Mouse (Mus musculus): ENCODE measurements around the gene Fmo5. TPM values are rescaled to one million over a fixed set of nuclear protein-coding genes. Genes with fewer than 3 reads are reported as not detected.

Gene Fmo5
- polyA plus RNA-seq (2015; fragmentation: Illumina TruSeq; extraction: RNeasy Lipid Tissue Mini Kit (QIAGEN cat#74804); ENCODE audit: insufficient read depth, low replicate concordance) = 17.5 TPM

DNA sequence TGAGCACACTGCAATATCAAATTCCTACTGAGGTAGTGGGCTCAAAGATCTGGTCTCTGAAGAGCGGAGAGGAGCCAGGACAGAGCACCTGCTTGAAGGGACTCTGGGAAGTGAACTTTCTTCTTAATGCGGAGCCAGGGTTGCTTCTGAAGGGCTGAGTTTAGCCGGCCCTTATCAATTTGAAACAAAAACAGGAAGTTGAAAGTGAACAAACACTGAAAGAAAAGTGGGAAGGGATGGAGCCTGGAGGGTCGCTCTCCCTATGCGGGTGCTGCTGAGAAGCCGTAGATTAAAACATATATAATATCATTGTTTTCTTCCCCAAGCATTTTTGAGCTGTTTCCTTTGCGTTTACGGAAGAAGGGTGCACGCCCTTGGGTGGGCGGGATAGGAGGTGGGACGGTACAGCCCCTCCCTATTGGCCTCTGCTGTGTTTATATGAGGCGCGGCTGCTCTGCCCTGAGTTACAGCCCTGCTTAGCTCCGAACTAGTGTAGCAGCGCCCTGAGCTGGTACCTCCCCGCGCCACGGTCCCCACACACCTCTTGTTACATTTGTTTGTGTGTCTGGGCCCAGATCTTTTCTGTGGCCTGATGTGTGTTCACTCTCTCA, at the start of gene Fmo5:
Gene Fmo5, plus strand, starts transcription at position 414 of the 611 bp plus-strand sequence.

DNA sequence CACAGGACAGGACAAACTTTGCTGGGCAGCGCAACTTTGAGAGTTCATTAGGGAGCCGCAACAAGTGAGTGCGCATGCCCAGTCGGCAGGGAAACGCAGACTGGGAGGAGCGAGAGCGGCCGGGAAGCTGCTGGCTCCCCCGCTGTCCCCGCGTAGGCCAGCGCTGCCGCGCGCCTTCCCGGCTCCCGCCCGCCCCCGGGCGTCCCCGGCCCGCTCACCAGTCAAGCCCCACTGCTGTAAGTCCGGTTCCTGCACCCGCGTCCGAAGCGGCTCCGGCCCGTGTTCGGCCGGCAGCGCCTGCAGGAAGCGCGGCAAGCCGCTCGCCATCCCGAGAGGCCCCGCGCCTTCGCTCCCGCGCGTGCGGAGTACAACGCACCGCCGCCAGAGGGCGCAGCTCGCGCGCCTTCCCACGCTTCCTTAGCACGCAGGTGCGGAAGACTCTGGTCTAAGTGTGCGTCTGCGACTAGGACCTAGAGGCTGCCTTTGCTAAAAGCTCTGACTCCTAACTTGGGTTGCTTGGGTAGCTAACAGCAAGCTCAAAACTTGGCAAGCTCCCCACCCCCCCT, 18.7 kb upstream of the Fmo5 start, which contains the start of gene Chd1l:
Gene Chd1l, minus strand, starts transcription at position 359 of the 566 bp plus-strand sequence.

DNA sequence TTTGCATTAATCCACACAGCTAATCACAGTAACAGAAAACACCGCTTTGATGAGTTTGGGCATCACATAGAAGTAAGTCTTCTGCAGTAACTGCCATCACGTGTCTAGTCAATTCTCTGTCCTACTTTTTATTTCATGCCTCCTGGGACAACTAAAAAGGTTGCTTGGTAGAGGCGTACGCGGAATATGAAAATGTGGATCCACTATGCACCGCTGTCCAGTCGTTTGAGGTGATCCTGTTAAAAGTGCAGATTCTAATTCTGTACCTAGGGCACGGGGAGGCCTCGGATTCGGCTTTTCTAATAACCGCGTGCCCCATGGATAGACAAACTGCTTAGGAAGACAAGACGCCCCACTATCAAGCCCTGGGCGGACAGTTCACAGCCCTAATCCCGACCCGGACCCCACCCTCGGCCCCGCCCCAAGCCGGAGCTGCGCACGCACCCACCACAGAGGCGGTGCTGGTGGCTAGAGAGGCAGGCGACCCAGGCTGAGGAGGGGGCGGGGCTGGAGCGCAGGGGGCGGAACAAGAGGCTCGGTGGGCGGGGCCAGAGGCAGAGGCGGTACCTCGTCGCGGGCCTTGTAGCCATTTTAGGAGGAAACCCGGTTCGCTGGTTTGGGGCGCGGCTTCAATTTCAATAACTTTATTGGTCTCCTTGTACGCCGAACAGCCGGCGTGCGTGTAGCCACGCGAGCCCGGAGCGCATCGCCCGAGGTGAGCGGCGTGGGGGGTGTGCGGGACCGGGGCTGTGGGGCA, 29.2 kb downstream of the Fmo5 start, which contains the start of gene Prkab2:
Gene Prkab2, plus strand, starts transcription at position 539 of the 757 bp plus-strand sequence.

DNA sequence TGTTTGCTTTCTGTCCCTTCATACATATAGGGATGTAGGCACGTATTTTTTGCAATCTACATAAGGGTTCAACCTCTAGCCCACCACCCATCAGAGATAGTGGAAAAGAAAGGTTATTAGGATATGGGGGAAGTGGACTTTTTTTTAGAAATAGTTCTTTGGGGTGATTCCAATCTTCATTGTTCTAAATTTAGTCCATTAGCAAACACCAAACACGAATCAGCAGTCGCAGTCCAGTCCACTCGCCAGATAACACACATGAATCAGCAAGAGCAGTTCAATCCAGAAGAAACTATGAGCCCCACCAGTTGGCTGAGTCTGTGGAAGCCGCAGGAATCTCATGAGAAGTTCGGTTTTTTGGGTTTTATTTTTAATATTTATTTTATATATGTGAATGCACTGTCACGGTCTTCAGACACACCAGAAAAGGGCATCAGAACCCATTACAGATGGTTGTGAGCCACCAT, 46.1 kb downstream of the Fmo5 start, which contains the start of gene Gm17651:
Gene Gm17651, minus strand, starts transcription at position 51 of the 467 bp plus-strand sequence.

Other genes starting within 250 kb of the Fmo5 start
- gene Olfr1402, start 206.8 kb upstream of the Fmo5 start, polyA plus RNA-seq (2015; fragmentation: Illumina TruSeq; extraction: RNeasy Lipid Tissue Mini Kit (QIAGEN cat#74804); ENCODE audit: insufficient read depth, low replicate concordance) = not detected
- gene Chd1l, start 18.6 kb upstream of the Fmo5 start, polyA plus RNA-seq (2015; fragmentation: Illumina TruSeq; extraction: RNeasy Lipid Tissue Mini Kit (QIAGEN cat#74804); ENCODE audit: insufficient read depth, low replicate concordance) = 23.8 TPM
- 23.3 TPM for gene Prkab2, start 29.4 kb downstream of the Fmo5 start, polyA plus RNA-seq (2015; fragmentation: Illumina TruSeq; extraction: RNeasy Lipid Tissue Mini Kit (QIAGEN cat#74804); ENCODE audit: insufficient read depth, low replicate concordance)
- not detected for gene Gm17651, start 45.9 kb downstream of the Fmo5 start, polyA plus RNA-seq (2015; fragmentation: Illumina TruSeq; extraction: RNeasy Lipid Tissue Mini Kit (QIAGEN cat#74804); ENCODE audit: insufficient read depth, low replicate concordance)